Mouse (Mus musculus): ENCODE results near the gene Wtip. TPM values are rescaled to one million over a fixed set of nuclear protein-coding genes. Genes with fewer than 3 reads are reported as not detected.
"Not testable (repeated sequence)": the region's sequence is repeated elsewhere in the genome, so short reads cannot be mapped to it uniquely, and the experiment has no call there.

Wtip gene
- total RNA-seq, 1 experiment from 2014 or later: 27.3 TPM

- DNase-seq: not testable (repeated sequence)
These were observed 12.4 kb downstream of the Wtip start for GRCm38 (mm10) chr7:34120636-34121035.

DNA sequence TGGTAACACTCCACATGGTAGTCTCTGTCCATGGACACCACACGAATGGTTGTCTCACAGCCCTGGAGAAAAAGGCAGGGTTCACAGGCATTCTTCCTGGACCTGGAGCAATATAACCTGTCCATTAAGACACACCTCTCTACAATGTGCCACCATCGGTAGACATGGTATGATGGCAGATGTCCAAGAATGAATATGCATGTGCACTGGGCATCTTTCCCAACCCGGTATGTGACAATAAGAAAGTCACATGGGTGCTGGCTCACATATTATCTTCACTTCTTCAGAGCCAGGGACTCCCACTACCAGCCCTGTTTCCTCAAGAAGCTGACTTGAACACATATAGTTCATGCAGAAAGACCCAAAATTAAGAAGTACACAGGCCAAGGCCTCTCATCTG is 16.5 kb downstream of the Wtip start:
- DNase-seq: no peak

- no peak for DNase-seq
These were observed 23.9 kb downstream of the Wtip start for GRCm38 (mm10) chr7:34109190-34109589.

DNA sequence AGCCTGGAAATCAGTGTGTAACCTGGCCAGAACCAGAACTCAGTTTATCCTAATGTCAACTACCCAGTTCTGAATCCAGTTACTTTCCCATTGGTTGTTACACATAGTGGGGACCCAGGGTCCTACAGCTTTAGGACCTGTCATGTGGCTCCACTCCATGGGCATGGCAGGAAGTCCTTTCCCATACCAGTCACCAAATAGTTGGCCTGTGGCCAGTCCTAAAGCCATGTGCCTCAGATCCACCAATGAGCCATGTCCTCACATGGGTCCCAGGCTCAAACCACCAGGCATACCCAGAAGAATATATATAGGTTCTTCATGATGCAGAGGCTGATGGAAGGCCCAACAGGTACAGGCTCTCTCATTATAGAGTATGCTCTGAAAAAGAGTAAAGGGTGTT is 31.8 kb downstream of the Wtip start:
- DNase-seq: no peak

- DNase-seq: no peak
These were observed 33.1 kb downstream of the Wtip start for GRCm38 (mm10) chr7:34100002-34100401.

DNA sequence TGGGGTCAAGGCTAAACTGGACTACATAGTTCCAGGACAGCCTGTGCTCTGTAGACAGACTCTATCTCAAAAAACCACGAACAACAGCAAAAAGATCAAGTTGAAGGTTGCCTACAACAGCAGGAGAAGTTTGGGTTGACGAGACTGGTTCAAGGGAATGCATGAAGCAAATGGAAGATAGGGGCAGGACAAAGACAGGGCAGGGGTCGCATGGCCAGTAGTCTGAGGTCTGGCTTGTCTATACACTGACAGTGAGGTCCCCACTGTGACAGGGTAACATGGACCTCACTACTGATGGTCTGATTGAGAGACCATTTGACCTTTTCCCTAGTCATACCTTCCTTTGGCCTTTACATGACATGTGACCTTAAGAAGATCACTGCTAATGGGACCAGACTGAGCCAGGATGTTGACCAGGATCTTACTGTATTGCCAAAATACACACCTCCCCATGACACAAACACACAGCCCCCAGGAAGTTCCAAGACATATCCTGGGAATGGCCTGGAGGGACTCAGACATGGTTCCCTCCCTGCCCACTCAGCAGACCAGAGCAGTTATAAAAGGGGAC is 38.1 kb downstream of the Wtip start, which contains the start of gene Scgb1b30:
Gene Scgb1b30, plus strand, starts transcription at position 521 of the 571 bp plus-strand sequence.
- no peak for DNase-seq

GRCm38 (mm10) chr7:34068132-34068531 is 64.9 kb downstream of the Wtip start:
- DNase-seq: not testable (repeated sequence)

Other genes with a start within 250 kb of the Wtip start
- not detected in 2 replicates for gene Scgb2b26, start 188.2 kb downstream of the Wtip start, total RNA-seq (2021)
- gene Scgb2b27, start 119.3 kb downstream of the Wtip start, total RNA-seq (2021): not detected in 2 replicates
- not detected in 2 replicates for gene Scgb1b27, start 111.8 kb downstream of the Wtip start, total RNA-seq (2021)
- not detected in 2 replicates for gene Scgb1b30, start 37.8 kb downstream of the Wtip start, total RNA-seq (2021)
- 80.4 and 83.4 TPM in 2 replicates for gene Uba2, start 36.3 kb upstream of the Wtip start, total RNA-seq (2021)
- 19.0 and 22.2 TPM in 2 replicates for gene Pdcd2l, start 63.4 kb upstream of the Wtip start, total RNA-seq (2021)
- gene Gpi1, start 97.1 kb upstream of the Wtip start, total RNA-seq (2021): 347 and 396 TPM in 2 replicates
- gene Gm6096, start 117.8 kb upstream of the Wtip start, total RNA-seq (2021): not detected in 2 replicates
- 103 and 156 TPM in 2 replicates for gene 4931406P16Rik, start 180.3 kb upstream of the Wtip start, total RNA-seq (2021)

All from adrenal gland, postnatal 14 days (tissue).